Mouse (Mus musculus) stomach, postnatal 0 days (tissue): ENCODE measurements around the gene Adcy4.

ENCODE experiments used
- CTCF ChIP-seq: IDR thresholded peaks from 2 replicates; pipeline ENCODE4 v1.5.1; 2016; ENCODE audit warnings: antibody characterized with exemption, low read depth, mild to moderate bottlenecking, moderate library complexity
- EP300 ChIP-seq: optimal IDR thresholded peaks from 2 replicates; pipeline ENCODE3; 2016; ENCODE audit warnings: antibody characterized with exemption

- TF ChIP-seq CTCF: no peak
- no peak for TF ChIP-seq EP300
Measured at GRCm38 (mm10) chr14:55795380-55796163, 11.7 kb upstream of the Adcy4 start.
